Mouse (Mus musculus): ENCODE data around the gene Tbc1d8.

DNA sequence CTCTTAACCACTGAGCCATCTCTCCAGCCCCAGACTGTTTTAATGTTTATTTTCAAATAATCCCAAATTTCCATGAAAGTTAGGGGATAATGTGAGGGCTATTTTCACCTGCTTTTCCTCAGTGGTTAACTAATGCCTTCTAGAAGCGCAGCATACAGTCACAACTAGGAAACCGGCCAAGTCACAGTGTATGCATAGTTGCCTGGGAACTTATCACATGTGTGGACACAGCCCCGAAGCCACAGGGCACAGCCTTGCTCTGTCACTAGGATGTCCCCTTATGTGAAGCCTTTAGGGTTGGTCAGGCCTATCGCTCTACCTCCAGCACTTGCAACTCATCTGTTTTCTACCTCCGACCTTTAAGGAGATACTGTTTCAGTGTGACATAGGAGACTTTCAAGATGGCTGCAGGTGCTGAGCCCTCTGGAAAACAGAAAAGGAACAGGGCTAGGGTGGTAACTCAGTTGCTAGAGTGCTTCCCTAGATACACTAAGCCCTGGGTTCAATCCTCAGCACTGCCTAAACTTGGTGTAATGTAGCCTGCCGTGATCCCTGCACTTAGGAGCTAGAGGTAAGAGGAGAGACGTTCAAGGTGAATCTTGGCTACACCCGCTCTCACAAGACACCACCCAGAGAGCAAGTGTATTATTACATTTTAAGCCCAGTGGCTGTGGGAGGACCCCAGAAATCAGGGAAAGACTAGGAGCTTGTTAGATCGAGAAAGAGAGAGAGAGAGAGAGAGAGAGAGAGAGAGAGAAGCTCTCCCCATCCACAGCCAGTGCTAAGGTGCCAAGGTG lies 48.0 kb upstream of the Tbc1d8 start:
- TF ChIP-seq CTCF (IDR thresholded peaks at IDR 0.05; ENCODE audit: low read depth) (no peak), EP300 (IDR thresholded peaks at IDR 0.05; ENCODE audit: low read depth) (no peak)
